Mouse (Mus musculus) embryonic facial prominence, embryonic 14.5 days (tissue): ENCODE measurements around the gene Zbtb24. TPM values are rescaled to one million over a fixed set of nuclear protein-coding genes. Genes with fewer than 3 reads are reported as not detected.
"Not testable (repeated sequence)": the region's sequence is repeated elsewhere in the genome, so short reads cannot be mapped to it uniquely, and the experiment has no call there.

ENCODE experiments used
- ATAC-seq: fragments of 200-750 bp; cut with Nextera tagmentation; 2 replicates; pipeline ENCODE4 v1.8.0; 2017; ENCODE audit warnings: low read depth, moderate number of reproducible peaks, moderate TSS enrichment
- DNase-seq: peaks from one replicate; pipeline ENCODE4 v3.0.0-alpha.2; 2015; ENCODE audit warnings: low spot score
- H3K27ac ChIP-seq: fragments of 300-500 bp; sonication (generic); replicated peaks from 2 replicates; pipeline ENCODE4 v1.5.1; 2014; ENCODE audit warnings: low read depth, mild to moderate bottlenecking, low read length, moderate library complexity
- H3K27me3 ChIP-seq: fragments of 300-500 bp; sonication (generic); replicated peaks from 2 replicates; pipeline ENCODE4 v1.6.1; 2014; ENCODE audit warnings: low read length; ENCODE audit not compliant: control insufficient read depth, insufficient read depth
- H3K36me3 ChIP-seq: fragments of 300-500 bp; sonication (generic); 2 replicates; pipeline ENCODE4 v1.6.1; 2014; ENCODE audit warnings: low read length, mixed read lengths; ENCODE audit not compliant: control insufficient read depth, insufficient read depth
- H3K4me1 ChIP-seq: fragments of 300-500 bp; sonication (generic); 2 replicates; pipeline ENCODE4 v1.6.1; 2014; ENCODE audit warnings: antibody characterized with exemption, low read length; ENCODE audit not compliant: control insufficient read depth, insufficient read depth
- H3K4me2 ChIP-seq: fragments of 300-500 bp; sonication (generic); 2 replicates; pipeline ENCODE4 v1.6.1; 2014; ENCODE audit warnings: low read depth, mild to moderate bottlenecking, low read length, moderate library complexity, mixed read lengths
- H3K4me3 ChIP-seq: fragments of 300-500 bp; sonication (generic); 2 replicates; pipeline ENCODE4 v1.5.1; 2014; ENCODE audit warnings: low read depth, mild to moderate bottlenecking, low read length
- H3K9ac ChIP-seq: fragments of 300-500 bp; sonication (generic); 2 replicates; pipeline ENCODE4 v1.6.1; 2014; ENCODE audit warnings: low read depth, mild to moderate bottlenecking, low read length, moderate library complexity, mixed read lengths
- H3K9me3 ChIP-seq: fragments of 300-500 bp; sonication (generic); 2 replicates; pipeline ENCODE4 v1.6.1; 2016; ENCODE audit warnings: low read length; ENCODE audit not compliant: control insufficient read depth
- WGBS: fragments of 180-500 bp; shearing (Covaris S2); extraction: QIAGEN DNeasy Blood & Tissue Kit; methylation state at CpG from one replicate; pipeline ENCODE4 v1.1.7; 2014; 5-methylcytosine and 5-hydroxymethylcytosine counted together
- polyA plus RNA-seq: library from polyadenylated mRNA; unstranded; fragments of >200 nt; fragmentation: Nextera tagmentation; extraction: Ambion mirVana; gene quantifications from 2 replicates; pipeline ENCODE4 v1.2.1, GENCODE M21; 2014

Zbtb24 gene
- polyA plus RNA-seq, 1 experiment from 2014 or later = 15.4 TPM

GRCm38 (mm10) chr10:41500941-41501340 lies 50.8 kb downstream of the Zbtb24 start:
- Histone ChIP-seq H3K4me3 (no peak overlapping the region), H3K9ac (no peak overlapping the region), H3K9me3 (no peaks in the 10 kb centered on the region), H3K27me3 (no peaks in the 10 kb centered on the region), H3K4me1 (no peaks in the 10 kb centered on the region), H3K4me2 (no peak overlapping the region), H3K27ac (no peak overlapping the region), H3K36me3 (no peaks in the 10 kb centered on the region)
- WGBS = 57% methylated on average over 4 of the region's 4 CpGs
- ATAC-seq (no peak; the same call in 1 of the 2 replicates), DNase-seq (peak; percentile 51)

GRCm38 (mm10) chr10:41504996-41505395 lies 54.8 kb downstream of the Zbtb24 start:
- Histone ChIP-seq H3K36me3 (no peaks in the 10 kb centered on the region), H3K9ac (no peak overlapping the region), H3K4me1 (no peaks in the 10 kb centered on the region), H3K4me3 (no peak overlapping the region), H3K4me2 (no peak overlapping the region), H3K27me3 (no peaks in the 10 kb centered on the region), H3K9me3 (no peaks in the 10 kb centered on the region), H3K27ac (no peak overlapping the region)
- 79% methylated on average over 1 of the region's 1 CpGs for WGBS
- DNase-seq (no peak), ATAC-seq (no peak)

GRCm38 (mm10) chr10:41505446-41505845 lies 55.3 kb downstream of the Zbtb24 start:
- ATAC-seq (peak; percentile 82), DNase-seq (peak; percentile 92)
- not testable (repeated sequence) for H3K27me3 ChIP-seq, H3K4me2 ChIP-seq, H3K9ac ChIP-seq, H3K4me1 ChIP-seq, H3K9me3 ChIP-seq, H3K27ac ChIP-seq, H3K36me3 ChIP-seq, H3K4me3 ChIP-seq
- 2% methylated on average over 3 of the region's 3 CpGs for WGBS

- Histone ChIP-seq H3K36me3 (no peaks in the 10 kb centered on the region), H3K27me3 (no peaks in the 10 kb centered on the region), H3K9me3 (no peaks in the 10 kb centered on the region), H3K4me3 (no peak overlapping the region), H3K27ac (no peak overlapping the region), H3K4me2 (no peak overlapping the region), H3K9ac (no peak overlapping the region), H3K4me1 (no peaks in the 10 kb centered on the region)
- ATAC-seq (no peak), DNase-seq (no peak)
- WGBS = 36% methylated on average over 2 of the region's 2 CpGs
Measured at GRCm38 (mm10) chr10:41509160-41509559, 59.0 kb downstream of the Zbtb24 start.

GRCm38 (mm10) chr10:41514301-41514700 lies 64.1 kb downstream of the Zbtb24 start:
- H3K9me3 ChIP-seq = no peaks in the 10 kb centered on the region
- no peak for ATAC-seq
- H3K36me3 ChIP-seq = no peaks in the 10 kb centered on the region

GRCm38 (mm10) chr10:41514921-41515320 lies 64.7 kb downstream of the Zbtb24 start:
- no peak overlapping the region for H3K27ac ChIP-seq
- no peak overlapping the region for H3K9ac ChIP-seq
- no peak overlapping the region for H3K4me3 ChIP-seq
- H3K4me2 ChIP-seq = no peak overlapping the region
- H3K27me3 ChIP-seq = no peaks in the 10 kb centered on the region
- no peak for DNase-seq
- no peak for ATAC-seq
- H3K36me3 ChIP-seq = no peaks in the 10 kb centered on the region
- no peaks in the 10 kb centered on the region for H3K9me3 ChIP-seq
- H3K4me1 ChIP-seq = no peaks in the 10 kb centered on the region

More at GRCm38 (mm10) chr10:41514301-41514700, 64.1 kb downstream of the Zbtb24 start:
- DNase-seq = no peak
- WGBS = 71% methylated on average over 4 of the region's 4 CpGs
- Histone ChIP-seq H3K4me1 (no peaks in the 10 kb centered on the region), H3K4me3 (no peak overlapping the region), H3K4me2 (no peak overlapping the region), H3K27ac (no peak overlapping the region), H3K9ac (no peak overlapping the region), H3K27me3 (no peaks in the 10 kb centered on the region)

Other genes with a start within 250 kb of the Zbtb24 start
- 16.8 and 18.4 TPM in 2 replicates for gene Fig4, start 147.1 kb upstream of the Zbtb24 start, polyA plus RNA-seq
- 0.13 and 0.21 TPM in 2 replicates for gene Ak9, start 146.4 kb upstream of the Zbtb24 start, polyA plus RNA-seq
- 26.4 and 31.4 TPM in 2 replicates for gene Mical1, start 25.9 kb downstream of the Zbtb24 start, polyA plus RNA-seq
- gene Smpd2, start 40.0 kb downstream of the Zbtb24 start, polyA plus RNA-seq = 36.0 and 43.9 TPM in 2 replicates
- 1.6 and 2.0 TPM in 2 replicates for gene Ppil6, start 40.1 kb downstream of the Zbtb24 start, polyA plus RNA-seq
- gene Cd164, start 69.0 kb downstream of the Zbtb24 start, polyA plus RNA-seq = 230 and 234 TPM in 2 replicates